Mouse (Mus musculus) 3T3-L1 (cell line): ENCODE data around the gene Spata25.
"Not testable (repeated sequence)": the region's sequence is repeated elsewhere in the genome, so short reads cannot be mapped to it uniquely, and the experiment has no call there.

Experiments used
- DNase-seq: peaks from one replicate; pipeline ENCODE4 v3.0.0-alpha.2; 2015; ENCODE audit warnings: low read depth, low spot score

The Spata25 gene

DNA sequence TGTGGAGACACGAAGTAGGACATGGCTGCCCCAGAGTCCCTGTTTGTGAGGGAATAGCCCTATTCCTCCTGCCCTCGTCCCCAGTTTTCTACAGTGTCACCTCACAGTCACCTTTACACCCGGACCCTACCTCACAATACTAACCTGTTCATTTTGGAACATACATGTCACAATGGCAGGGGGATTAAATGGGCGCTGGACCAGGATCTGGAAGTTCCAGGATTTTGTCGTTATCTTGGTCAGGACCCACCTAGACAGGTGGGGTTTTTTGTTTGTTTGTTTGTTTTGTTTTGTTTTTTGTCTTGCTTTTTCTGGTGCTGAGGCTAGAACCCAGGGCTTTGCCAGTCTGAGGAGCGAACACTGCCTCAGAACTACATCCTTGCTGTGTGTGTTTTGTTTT is at the start of gene Spata25:
TSS of gene Spata25 (minus strand) at position 101 of the 400 bp plus-strand sequence.
- no peak for DNase-seq

DNA sequence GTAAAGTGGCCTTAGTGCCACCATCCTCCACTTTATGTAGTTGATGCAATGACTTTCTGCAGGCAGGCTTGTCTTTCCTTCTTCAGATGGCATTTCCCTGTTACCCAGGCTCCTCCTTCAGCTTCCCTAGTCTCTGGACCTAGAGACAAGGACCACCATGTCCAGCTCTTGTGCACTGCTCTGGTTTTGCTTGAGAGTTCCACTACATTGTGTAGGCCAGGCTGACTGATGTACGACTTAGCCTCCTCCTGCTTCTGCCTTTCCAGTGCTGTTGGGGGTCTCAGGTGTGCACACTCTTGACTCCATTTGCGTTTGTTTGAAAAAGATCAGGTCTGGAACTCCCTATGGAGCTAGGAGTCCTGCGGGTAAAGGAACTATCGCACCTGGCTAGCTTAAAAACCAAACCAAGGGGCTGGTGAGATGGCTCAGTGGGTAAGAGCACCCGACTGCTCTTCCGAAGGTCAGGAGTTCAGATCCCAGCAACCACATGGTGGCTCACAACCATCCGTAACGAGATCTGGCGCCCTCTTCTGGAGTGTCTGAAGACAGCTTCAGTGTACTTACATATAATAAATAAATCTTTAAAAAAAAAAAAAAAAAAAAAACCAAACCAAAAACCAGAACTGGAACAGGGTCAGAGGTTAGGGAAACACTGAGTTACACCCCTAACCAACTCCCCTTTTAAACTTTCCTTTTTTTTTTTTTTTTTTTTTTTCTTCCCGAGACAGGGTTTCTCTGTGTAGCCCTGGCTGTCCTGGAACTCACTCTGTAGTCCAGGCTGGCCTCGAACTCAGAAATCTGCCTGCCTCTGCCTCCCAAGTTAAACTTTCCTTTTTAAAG is 49.3 kb upstream of the Spata25 start:
- not testable (repeated sequence) for DNase-seq

DNA sequence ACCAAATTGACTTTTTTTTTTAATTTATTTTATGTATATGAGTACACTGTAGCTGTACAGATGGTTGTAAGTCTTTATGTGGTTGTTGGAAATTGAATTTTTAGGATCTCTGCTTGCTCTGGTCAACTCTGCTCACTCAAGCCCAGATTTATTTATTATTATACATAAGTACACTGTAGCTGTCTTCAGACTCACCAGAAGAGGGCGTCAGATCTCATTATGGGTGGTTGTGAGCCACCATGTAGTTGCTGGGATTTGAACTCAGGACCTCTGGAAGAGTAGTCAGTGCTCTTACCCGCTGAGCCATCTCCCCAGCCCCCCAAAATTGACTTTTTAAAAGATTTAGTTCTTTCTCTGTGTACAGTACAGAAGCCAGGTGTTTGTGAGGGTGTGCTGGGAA is 47.3 kb upstream of the Spata25 start:
- DNase-seq, result not testable (repeated sequence)

DNA sequence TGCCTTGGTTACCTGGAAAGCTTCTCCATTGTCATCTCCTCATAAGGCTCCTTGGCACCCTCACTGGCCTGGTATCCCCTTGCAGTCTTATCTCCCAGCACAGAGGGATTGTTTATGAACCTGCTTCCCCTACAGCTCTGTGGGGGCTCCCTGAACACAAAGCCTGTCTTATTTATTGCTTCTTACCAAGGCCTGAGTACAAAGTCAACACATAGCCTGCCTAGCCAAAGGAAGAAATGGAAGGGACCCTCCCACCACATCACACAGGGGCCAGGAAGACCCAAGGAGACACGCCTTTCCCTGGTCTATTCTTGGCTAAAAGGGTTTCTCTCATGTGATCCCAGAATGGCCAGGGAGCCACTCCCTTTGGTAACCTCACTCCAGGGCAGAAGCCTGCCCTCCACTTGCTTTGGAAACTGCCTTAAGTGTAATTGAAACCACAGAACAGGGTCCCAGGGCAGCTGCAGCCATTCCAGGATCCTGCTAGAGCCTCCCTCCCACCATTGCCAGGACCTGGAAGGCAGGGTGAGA is 46.0 kb upstream of the Spata25 start:
- peak; percentile 50 for DNase-seq

DNA sequence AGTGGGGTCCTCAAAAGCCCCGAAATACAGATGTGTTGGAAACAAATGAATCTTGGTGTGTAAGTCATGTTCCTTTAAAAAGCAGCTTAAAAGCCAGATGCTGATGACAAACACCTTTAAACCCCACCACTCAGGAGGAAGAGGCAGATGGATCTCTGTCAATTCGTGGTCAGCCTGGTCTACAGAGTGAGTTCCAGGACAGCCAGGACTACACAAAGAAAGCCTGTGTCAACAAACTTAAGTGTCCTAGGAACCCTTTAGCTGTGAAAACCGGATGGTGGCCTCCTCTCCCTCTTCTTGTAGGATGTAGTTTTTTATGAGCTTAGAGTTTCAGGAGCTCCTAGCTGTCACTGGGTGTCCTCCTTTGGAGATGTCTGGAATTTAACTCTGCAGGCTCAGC is 45.3 kb upstream of the Spata25 start:
- no peak for DNase-seq

DNA sequence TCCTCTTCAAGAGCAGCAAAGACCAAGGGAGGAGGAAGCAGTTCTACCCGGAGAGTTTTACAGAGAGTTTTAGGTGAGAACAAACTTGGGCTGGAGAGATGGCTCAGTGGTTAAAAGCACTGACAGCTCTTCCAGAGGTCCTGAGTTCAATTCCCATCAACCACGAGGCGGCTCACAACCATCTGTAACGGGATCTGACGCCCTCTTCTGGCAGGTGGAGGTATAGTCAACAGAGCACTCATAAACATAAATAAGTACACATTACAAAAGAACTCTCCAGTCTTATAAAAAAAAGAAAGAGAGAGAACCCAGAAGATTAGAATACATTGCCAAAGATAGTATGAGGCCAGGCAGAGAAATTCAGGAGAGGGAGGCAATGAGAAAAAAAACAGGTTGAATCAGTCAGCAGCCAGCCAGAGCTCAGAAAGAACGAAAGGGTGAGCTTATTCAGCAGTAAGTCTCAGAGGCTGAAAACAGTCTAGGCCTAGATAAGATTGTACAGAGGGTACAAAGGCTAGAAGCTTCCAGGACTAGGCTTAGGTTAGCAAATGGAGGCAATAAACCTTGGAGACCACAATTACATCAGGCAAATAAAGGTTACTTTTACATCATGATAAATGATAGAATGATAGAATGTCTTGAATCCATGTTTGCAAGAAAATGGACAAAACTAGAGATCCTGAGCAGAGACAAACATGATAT is 43.4 kb upstream of the Spata25 start:
- DNase-seq, result no peak

DNA sequence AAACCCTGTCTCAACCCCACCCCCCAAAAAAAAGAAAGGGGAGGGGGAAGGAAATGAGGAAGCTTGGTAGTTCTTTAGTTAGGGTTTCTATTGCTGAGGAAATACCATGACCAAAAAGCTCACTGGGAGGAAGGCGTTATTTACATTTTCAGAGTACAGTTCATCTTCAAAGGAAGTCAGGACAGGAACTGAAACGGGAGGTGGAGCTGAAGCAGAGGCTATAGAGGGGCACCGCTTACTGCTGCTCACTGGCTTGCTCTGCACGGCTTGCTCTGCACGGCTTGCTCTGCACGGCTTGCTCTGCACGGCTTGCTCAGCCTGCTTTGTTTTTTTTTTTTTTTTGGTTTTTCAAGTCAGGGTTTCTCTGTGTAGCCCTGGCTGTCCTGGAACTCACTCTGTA is 40.2 kb upstream of the Spata25 start:
- no peak for DNase-seq

DNA sequence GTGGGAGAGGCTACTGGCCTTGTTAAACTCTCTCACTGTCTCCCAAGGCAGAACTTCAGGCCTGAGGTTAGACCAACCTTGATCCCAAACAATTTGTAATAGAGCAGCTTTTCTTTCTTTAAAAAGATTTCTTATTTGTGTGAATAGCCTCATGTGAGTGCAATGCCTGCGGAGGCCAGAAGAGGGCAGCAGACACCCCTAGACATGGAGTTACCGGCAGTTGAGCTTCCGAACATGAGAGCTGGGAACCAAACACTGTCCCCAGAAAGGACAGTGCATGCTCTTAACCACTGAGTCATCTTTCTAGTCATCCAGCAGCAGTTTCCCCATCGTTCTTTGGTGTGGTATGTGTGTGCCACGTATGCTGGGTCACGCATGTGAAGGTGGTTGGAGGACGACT is 39.2 kb upstream of the Spata25 start:
- DNase-seq, result peak; percentile 53

DNA sequence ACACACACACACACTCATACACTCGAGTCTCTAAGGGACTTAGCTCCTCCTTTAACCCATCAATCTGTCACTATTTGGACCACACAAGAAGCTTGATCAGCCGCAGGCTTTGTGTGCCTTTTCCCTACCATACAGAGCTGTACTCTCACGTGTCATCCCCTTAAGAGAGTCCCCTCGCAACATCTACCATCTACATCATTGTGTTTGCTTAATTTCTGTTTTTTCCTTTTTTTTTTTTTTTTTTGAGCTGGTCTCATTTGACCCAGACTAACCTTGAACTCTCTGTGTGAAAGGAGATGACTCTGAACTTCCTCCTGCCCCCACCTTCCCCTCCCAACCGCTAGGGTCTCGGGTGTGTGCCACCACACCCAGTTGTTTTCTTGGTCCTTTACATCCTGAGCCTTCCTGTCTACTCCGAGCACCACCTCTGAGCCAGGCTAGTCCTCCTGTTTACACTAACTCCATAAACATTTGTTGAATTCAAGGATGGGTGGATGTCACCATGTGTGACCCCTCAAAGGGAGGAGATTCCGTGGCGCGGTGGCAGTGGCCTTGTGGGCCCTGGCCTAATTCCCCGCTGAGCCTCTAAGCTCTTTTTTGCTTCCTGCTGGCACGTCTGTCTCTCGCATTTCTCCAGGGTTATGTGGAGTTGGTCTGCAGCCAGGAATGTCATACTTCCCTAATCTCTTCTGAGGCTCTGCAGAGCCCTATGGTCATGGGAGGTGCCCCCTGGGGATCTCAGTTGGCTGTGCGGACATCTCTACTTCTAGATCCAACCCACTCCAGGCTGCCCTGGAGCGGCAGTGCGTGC is 38.6 kb upstream of the Spata25 start:
- DNase-seq, result peak; percentile 80

DNA sequence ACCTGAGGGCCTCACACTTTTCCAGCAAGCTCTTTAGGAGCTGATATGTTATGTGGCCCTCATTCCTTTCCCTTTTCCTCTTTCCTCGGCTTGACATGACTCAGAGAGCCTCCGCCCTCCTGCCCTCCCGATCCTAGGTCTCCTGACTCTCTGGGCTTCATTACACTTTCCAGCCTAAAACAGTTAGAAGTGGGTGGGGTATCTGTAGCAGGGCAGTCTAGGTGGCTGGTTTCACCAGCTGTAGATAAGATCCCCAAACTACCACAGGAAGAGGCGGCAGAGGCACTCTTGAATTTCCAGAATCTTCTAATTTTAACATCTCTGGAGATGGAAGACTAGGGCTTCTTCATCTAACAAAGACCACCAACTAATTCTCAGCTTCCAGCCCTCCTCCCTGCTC is 36.3 kb upstream of the Spata25 start:
- no peak for DNase-seq

DNA sequence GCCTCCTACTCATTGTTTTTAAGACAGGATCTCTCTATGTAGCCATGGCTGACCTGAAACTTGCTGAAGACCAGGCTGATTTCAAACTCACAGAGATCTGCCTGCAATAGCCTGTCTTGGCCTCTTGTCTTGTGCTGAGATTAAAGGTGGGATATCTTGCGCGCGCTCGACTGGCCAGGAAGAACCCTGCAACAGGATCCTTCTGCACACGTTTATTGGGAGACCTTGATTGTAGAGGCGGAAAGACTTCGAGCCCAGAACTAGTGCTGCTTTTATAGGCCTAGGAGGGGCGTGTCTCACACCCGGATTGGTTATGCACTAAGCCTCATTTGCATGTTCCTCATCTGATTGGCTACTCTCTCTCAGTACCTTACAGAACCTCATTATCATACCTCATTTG is 35.1 kb upstream of the Spata25 start:
- DNase-seq, result not testable (repeated sequence)

DNA sequence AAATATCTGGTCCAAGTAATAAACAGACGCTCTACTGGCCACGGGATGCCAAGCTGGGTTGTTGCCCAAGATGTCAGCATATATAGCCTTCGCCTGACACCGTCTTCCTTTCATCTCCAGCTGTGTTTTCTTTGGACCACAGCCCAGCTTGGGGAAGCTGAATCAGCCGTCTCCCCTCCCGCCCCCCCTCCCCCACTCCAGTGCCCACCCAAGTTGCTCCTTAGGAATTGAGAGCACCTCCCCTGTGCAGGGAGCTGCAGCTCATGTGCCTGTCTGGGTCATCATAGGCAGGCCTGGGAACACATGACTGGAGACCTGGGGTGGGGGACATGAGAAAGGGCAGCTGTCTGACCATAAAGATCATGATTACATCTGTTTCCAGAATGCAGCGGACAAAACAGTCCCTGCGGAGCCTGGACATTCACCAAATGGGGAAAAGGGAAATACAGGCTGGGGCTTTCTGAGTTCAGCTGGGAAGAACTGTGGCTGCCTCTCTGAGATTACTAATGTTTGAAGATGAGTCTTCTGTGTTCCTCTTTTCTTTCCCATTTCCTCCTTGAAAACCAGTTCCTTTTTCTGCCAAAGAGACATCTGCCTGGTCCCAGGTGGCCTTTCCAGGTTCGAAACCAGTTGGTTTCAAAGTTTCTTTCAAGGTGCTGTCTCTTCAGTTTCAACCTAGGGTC is 34.0 kb upstream of the Spata25 start:
- peak; percentile 72 for DNase-seq

DNA sequence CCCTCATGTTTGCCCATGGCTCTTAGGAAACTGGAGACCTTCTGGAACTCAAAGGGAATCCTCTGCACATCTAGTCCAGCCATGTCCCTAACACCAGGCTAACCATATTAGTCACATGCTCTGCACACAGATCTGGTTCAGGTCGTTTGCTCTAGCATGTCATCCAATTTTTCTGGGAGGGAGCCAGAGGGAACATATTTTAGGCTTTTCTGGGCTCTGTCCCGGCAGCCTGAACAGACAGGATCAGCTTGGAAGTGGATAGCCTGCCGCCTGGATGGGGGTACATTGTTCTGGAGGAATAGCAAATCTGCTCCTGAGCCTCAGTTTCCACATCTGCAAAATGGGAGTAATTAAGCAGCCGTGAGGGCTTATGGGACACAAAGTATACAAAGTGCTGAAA is 32.8 kb upstream of the Spata25 start:
- peak; percentile 33 for DNase-seq

DNA sequence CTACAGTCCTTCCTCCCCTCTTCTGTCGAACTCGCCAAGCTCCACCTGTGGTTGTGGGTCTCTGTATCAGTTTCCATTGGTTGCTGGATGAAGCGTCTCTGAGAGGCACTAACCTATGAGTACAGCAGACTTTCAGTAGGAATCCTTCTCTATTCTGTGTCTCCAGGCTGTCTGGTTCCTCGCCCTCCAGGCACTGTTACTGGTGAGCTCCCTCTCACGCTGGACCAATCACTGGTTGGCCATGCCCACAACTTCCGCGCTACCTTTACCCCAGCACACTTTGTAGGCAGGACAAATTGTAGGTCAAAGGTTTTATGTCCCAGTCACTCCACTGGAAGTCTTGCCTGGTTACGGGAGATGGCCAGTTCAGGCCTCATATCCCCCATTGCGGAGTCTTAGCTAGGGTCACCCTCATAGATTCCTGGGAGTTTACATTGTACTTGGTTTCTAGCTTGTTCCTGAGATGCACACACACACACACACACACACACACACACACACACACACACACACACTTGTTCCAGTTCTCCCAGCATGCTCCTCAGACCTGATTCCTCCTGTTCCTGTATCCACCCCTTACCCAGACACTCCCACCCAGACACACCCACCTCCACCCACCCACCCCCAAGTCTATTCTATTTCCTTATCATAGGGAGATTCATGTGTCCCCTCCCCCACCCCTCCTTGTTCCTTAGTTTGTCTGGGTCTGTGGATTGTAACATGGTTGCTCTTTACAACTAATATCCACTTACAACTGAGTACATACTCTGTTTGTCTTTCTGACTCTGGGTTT is 31.5 kb upstream of the Spata25 start:
- no peak for DNase-seq

DNA sequence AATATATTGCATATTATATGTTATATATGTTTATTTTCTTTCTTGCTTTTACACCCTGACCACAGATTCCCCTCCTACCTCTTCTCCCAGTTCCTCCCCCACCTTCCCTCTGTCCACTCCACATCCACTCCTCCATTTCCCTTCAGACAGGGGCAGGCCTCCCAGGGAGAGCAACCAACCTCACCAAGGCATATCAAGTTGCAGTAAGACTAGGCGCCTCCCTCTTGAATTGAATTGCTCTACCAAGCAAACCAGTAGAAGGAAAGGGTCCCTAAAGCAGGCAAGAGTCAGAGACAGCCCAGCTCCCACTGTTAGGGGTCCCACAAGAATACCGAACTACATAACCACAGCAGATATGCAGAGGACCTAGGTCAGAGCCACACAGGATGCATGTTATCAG is 30.8 kb upstream of the Spata25 start:
- no peak for DNase-seq

DNA sequence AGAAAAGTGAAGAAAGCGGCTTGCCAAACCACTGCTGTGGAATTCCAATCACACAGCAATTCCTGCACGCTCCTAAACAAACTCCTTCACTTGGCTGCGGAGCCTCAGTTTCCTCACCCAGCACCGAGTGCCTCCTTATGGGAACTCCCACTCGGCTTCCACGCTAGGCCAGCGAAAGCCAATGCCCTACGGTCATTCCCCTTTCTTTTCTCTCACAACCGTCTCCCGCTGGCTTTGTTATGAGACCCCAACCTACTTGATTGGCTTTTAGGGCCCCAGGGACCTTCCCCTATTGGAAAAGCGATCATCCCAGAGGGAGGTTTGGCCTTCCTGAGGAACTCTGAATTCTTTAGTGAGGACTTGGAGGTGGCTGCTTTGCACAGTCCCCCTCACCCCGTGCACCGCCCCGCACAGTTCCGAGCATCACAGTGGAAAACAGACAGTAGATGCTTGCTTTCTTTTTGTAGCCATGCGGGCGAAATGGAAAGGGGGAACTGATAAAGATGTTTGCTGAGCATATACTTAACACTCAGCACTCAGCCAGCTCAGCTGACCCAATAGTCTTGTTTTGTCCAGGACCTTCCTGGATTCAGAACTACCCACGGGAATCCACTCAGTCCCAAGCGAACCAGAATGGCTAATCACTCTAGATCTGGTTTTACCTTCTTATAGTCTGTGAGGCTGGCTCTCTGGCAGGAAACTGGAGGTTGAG is 29.7 kb upstream of the Spata25 start:
- no peak for DNase-seq

DNA sequence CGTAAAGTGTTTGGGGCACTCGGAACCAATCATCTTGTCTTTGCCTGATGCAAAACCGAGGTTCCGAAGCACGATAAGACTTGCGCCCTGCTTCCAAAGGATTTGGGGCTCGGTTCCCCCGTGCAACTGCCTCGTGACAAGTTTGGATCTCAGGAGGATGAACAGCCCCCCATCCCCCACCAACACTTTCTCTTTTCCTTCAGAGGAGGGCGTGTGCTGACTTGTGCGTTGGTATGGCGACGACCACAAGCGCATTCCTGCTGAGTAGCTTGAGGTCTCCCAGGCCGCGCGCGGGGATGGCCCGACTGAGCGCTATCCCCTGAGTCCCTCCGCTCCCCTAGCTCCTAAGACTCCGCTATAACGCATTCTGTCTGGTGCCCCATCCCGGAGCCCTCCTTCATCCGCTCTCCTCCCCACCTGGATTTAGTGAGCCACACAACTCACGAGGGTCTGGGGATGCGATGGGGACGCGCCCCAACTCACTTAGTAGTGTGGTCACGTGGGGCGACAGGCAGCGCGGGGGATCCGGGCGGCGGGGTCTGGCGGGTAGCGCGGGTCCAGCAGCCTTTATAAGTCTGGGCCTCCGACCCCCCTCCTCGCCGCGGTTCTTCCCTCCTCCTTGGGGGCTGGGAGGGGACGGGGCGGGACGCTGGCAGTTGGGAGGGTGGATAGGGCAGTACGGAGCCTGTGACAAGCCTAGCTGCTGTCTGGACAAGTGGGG is 28.9 kb upstream of the Spata25 start, which contains the start of gene Pltp:
TSS of gene Pltp (minus strand) at position 611 of the 721 bp plus-strand sequence.
- peak; percentile 90 for DNase-seq

DNA sequence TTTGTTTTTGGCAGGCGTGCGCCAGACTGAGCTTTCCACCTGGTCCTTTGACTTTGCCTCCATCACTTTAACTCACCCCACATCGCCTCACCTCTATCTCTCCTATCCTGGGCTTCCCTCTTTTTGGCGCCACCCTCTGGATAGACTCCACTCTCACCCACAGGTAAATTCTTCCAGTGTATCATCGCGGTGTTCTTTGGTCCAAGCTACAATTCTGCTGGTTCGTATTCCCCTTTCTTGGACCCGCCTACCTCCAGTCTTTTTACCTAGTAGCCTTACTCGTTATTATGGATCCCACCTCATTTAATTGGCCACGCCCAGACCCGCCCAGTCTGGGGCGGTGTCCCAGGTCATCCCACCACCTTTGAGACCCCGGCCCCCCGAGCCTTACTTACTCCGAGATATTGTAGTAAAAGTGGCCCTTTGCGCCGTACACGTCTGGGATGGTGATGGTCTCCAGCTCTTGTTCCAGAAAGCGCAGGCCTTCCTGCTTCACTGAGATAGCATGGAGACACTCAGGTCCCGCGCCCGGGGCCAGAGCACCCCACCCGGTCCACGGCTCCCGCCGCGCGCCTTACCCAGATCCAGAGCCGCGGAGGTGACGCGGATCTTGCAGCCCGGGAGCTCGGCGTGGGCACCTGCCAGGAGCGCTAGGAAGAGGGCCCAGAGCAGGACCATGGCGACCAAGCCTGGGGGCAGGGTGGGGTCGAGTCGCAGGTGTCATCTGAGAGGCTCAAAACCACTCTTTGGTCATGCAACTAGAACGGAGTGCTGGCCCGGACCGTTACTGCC is 28.2 kb upstream of the Spata25 start:
- no peak for DNase-seq
